Mouse (Mus musculus) MEL (cell line): ENCODE measurements around the gene Fdxr. TPM values are rescaled to one million over a fixed set of nuclear protein-coding genes. Genes with fewer than 3 reads are reported as not detected.

Experiments
- DNase-seq: peaks from one replicate; pipeline ENCODE4 v3.0.0; 2011; ENCODE audit warnings: low read depth, low spot score
- H3K27ac ChIP-seq: 2 replicates; pipeline ENCODE4 v1.5.1; 2012; ENCODE audit warnings: low read depth, mild to moderate bottlenecking, control low read depth, low read length, moderate library complexity; ENCODE audit not compliant: control insufficient read depth
- H3K27me3 ChIP-seq, 2 experiments: fragments of 150-350 bp in 1 of 2; sonication (generic) in 1 of 2; 2 replicates each; pipeline ENCODE4 v1.6.1; 2012; ENCODE audit warnings: low read length in 2 of 2, mild to moderate bottlenecking in 2 of 2, improper control_type of control experiment in 1 of 2, moderate library complexity in 1 of 2; ENCODE audit not compliant: insufficient read depth in 2 of 2, control insufficient read depth in 1 of 2
- H3K36me3 ChIP-seq, 2 experiments: 2 replicates each; pipeline ENCODE4 v1.6.1; 2012 to 2014; ENCODE audit warnings: low read length in 2 of 2, improper control_type of control experiment in 1 of 2, inconsistent platforms in 1 of 2, mild to moderate bottlenecking in 1 of 2; ENCODE audit not compliant: insufficient read depth in 2 of 2, control insufficient read depth in 1 of 2
- H3K4me1 ChIP-seq, 2 experiments: fragments of 150-350 bp in 1 of 2; sonication (generic) in 1 of 2; 2 replicates each; pipeline ENCODE4 v1.6.1; 2012; ENCODE audit warnings: low read length in 2 of 2, improper control_type of control experiment in 1 of 2, mild to moderate bottlenecking in 1 of 2; ENCODE audit not compliant: insufficient read depth in 2 of 2, control insufficient read depth in 1 of 2
- H3K4me3 ChIP-seq, 2 experiments: fragments of 150-350 bp in 1 of 2; sonication (generic) in 1 of 2; 2 replicates each; pipeline ENCODE4 v1.5.1; 2012; ENCODE audit warnings: low read depth in 2 of 2, low read length in 2 of 2, mild to moderate bottlenecking in 2 of 2, moderate library complexity in 2 of 2, control low read depth in 1 of 2, improper control_type of control experiment in 1 of 2; ENCODE audit not compliant: control insufficient read depth in 1 of 2, insufficient read depth in 1 of 2
- H3K79me2 ChIP-seq: 2 replicates; pipeline ENCODE4 v1.6.1; 2012; ENCODE audit warnings: mild to moderate bottlenecking, low read length, moderate library complexity; ENCODE audit not compliant: control insufficient read depth, poor library complexity, insufficient read depth
- H3K9ac ChIP-seq: 2 replicates; pipeline ENCODE4 v1.6.1; 2012; ENCODE audit warnings: low read depth, mild to moderate bottlenecking, control low read depth, low read length, moderate library complexity; ENCODE audit not compliant: control insufficient read depth, poor library complexity, severe bottlenecking
- H3K9me3 ChIP-seq: fragments of 150-350 bp; sonication (generic); replicated peaks from 2 replicates; pipeline ENCODE4 v1.6.1; 2012; ENCODE audit warnings: mild to moderate bottlenecking, low read length, improper control_type of control experiment, moderate library complexity; ENCODE audit not compliant: insufficient read depth
- BHLHE40 ChIP-seq: IDR thresholded peaks from 2 replicates; pipeline ENCODE4 v1.6.1; 2012; ENCODE audit warnings: low read depth, mild to moderate bottlenecking, inconsistent platforms, low read length, improper control_type of control experiment, borderline replicate concordance
- CHD1 ChIP-seq: IDR thresholded peaks from 2 replicates; pipeline ENCODE4 v1.6.1; 2012; ENCODE audit warnings: low read depth, mild to moderate bottlenecking, inconsistent platforms, low read length, improper control_type of control experiment
- E2F4 ChIP-seq: IDR thresholded peaks from 2 replicates; pipeline ENCODE4 v1.6.1; 2011; ENCODE audit warnings: low read depth, low read length, improper control_type of control experiment, borderline replicate concordance
- EP300 ChIP-seq, 2 experiments: IDR thresholded peaks; 2 replicates each; pipeline ENCODE4 v1.6.1; 2011; ENCODE audit warnings: improper control_type of control experiment in 2 of 2, low read length in 2 of 2, low read depth in 1 of 2, mild to moderate bottlenecking in 1 of 2
- ETS1 ChIP-seq: IDR thresholded peaks from 2 replicates; pipeline ENCODE4 v1.6.1; 2012; ENCODE audit warnings: low read depth, mild to moderate bottlenecking, inconsistent platforms, low read length, improper control_type of control experiment, moderate library complexity
- GABPA ChIP-seq: IDR thresholded peaks from 2 replicates; pipeline ENCODE4 v1.6.1; 2012; ENCODE audit warnings: low read depth, mild to moderate bottlenecking, inconsistent platforms, low read length, improper control_type of control experiment, moderate library complexity
- GATA1 ChIP-seq: IDR thresholded peaks from 2 replicates; pipeline ENCODE4 v1.6.1; 2011; ENCODE audit warnings: low read depth, low read length, improper control_type of control experiment
- MAZ ChIP-seq: IDR thresholded peaks from 2 replicates; pipeline ENCODE4 v1.6.1; 2012; ENCODE audit warnings: low read depth, mild to moderate bottlenecking, inconsistent platforms, low read length, improper control_type of control experiment
- MEF2A ChIP-seq: IDR thresholded peaks from 2 replicates; pipeline ENCODE4 v1.6.1; 2014; ENCODE audit warnings: low read depth, mild to moderate bottlenecking, inconsistent platforms, low read length, improper control_type of control experiment; ENCODE audit not compliant: poor library complexity, insufficient replicate concordance, severe bottlenecking; ENCODE audit errors: extremely low read depth
- NELFE ChIP-seq: IDR thresholded peaks from 2 replicates; pipeline ENCODE4 v1.6.1; 2011; ENCODE audit warnings: low read depth, low read length, improper control_type of control experiment
- POLR2A ChIP-seq, 2 experiments: IDR thresholded peaks; 2 replicates each; pipeline ENCODE4 v1.6.1; 2011 to 2012; ENCODE audit warnings: low read length in 2 of 2, mild to moderate bottlenecking in 2 of 2, control low read depth in 1 of 2, improper control_type of control experiment in 1 of 2, low read depth in 1 of 2, moderate library complexity in 1 of 2; ENCODE audit not compliant: control insufficient read depth in 1 of 2, insufficient read depth in 1 of 2, poor library complexity in 1 of 2
- POLR2AphosphoS5 ChIP-seq: IDR thresholded peaks from 2 replicates; pipeline ENCODE4 v1.6.1; 2012; ENCODE audit warnings: low read depth, borderline replicate concordance, mild to moderate bottlenecking, inconsistent platforms, low read length, moderate library complexity, mixed read lengths
- RAD21 ChIP-seq: IDR thresholded peaks from 2 replicates; pipeline ENCODE4 v1.6.1; 2011; ENCODE audit warnings: mild to moderate bottlenecking, low read depth, low read length, improper control_type of control experiment
- RCOR1 ChIP-seq: IDR thresholded peaks from 2 replicates; pipeline ENCODE4 v1.6.1; 2012; ENCODE audit warnings: low read depth, mild to moderate bottlenecking, inconsistent platforms, low read length, improper control_type of control experiment
- SIN3A ChIP-seq: IDR thresholded peaks from 2 replicates; pipeline ENCODE4 v1.6.1; 2012; ENCODE audit warnings: low read length, improper control_type of control experiment, inconsistent platforms
- SMC3 ChIP-seq: IDR thresholded peaks from 2 replicates; pipeline ENCODE4 v1.6.1; 2011; ENCODE audit warnings: low read depth, low read length, improper control_type of control experiment
- TAL1 ChIP-seq: IDR thresholded peaks from 2 replicates; pipeline ENCODE4 v1.6.1; 2012; ENCODE audit warnings: mild to moderate bottlenecking, inconsistent platforms, low read length, moderate library complexity, mixed read lengths
- TBP ChIP-seq: IDR thresholded peaks from 2 replicates; pipeline ENCODE4 v1.8.0; 2011; ENCODE audit warnings: low read depth, low read length, improper control_type of control experiment
- UBTF ChIP-seq: IDR thresholded peaks from 2 replicates; pipeline ENCODE4 v1.6.1; 2012; ENCODE audit warnings: low read depth, mild to moderate bottlenecking, inconsistent platforms, low read length, improper control_type of control experiment, moderate library complexity, borderline replicate concordance; ENCODE audit not compliant: insufficient read depth
- USF2 ChIP-seq, 2 experiments: IDR thresholded peaks; 2 replicates each; pipeline ENCODE4 v1.6.1; 2011 to 2012; ENCODE audit warnings: improper control_type of control experiment in 2 of 2, low read length in 2 of 2, borderline replicate concordance in 1 of 2, inconsistent platforms in 1 of 2, low read depth in 1 of 2, mild to moderate bottlenecking in 1 of 2; ENCODE audit not compliant: insufficient read depth in 1 of 2
- ZMIZ1 ChIP-seq: IDR thresholded peaks from 2 replicates; pipeline ENCODE4 v1.6.1; 2012; ENCODE audit warnings: low read depth, mild to moderate bottlenecking, inconsistent platforms, low read length, improper control_type of control experiment, moderate library complexity
- ZNF384 ChIP-seq: IDR thresholded peaks from 2 replicates; pipeline ENCODE4 v1.6.1; 2012; ENCODE audit warnings: low read depth, mild to moderate bottlenecking, inconsistent platforms, low read length, improper control_type of control experiment
- polyA plus RNA-seq, 2 experiments: library from polyadenylated mRNA; stranded (reverse) in 1 of 2; unstranded in 1 of 2; fragments of >175 nt in 1 of 2; fragments of >200 nt in 1 of 2; gene quantifications; 2 replicates each; pipeline versions ENCODE4 v1.2.1 to v1.2.4; 2012; ENCODE audit warnings: low replicate concordance in 2 of 2, low read depth in 1 of 2; ENCODE audit not compliant: insufficient read length in 2 of 2, insufficient read depth in 1 of 2, missing spikeins in 1 of 2
- total RNA-seq: library from RNA; depleted of rRNA; stranded (reverse); fragments of 300-350 nt; gene quantifications from 2 replicates; pipeline ENCODE4 v1.2.3, GENCODE M21; 2012

Fdxr gene
- total and polyA plus RNA-seq, 3 experiments = 32.7 to 37.7 TPM; not detected in 1

DNA sequence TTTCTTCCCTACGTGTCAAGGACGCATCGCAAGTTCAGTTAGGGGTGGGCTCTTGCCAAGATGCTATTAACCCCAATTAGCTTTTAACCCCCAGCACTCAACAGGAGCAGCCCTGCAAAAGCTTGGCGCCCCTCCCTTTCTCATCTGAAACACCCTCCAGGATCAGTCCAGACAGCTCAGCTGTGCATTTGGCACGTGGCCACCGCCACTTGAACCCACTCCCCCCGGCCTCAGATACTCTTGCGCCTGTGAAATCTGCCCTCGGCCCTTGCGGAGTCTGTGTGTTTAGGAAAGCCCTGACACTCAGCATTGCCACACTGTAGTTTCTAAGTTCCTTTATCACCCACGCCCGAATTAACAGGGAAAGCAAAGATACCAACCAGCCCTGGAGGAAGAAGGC, 54.8 kb downstream of the Fdxr start:
- H3K4me3 ChIP-seq = no peak overlapping the region
- H3K4me1 ChIP-seq = peaks cover 0 to 6% of the 10 kb centered on the region in 2 experiments; a peak in 2 of 4 replicates
- H3K27me3 ChIP-seq = no peaks in the 10 kb centered on the region
- H3K79me2 ChIP-seq = no peaks in the 10 kb centered on the region
- H3K9ac ChIP-seq = no peak overlapping the region
- no peak for DNase-seq
- H3K9me3 ChIP-seq = no peaks in the 10 kb centered on the region
- no peak for TF ChIP-seq TBP
- TF ChIP-seq BHLHE40 = no peak
- no peak for TF ChIP-seq MAZ
- TF ChIP-seq SMC3 = no peak
- no peak for TF ChIP-seq EP300 (IDR thresholded peaks at IDR 0.05; ENCODE audit: low read depth in 1 of 2, low read length in 2 of 2)
- no peak for TF ChIP-seq ZMIZ1
- TF ChIP-seq SIN3A = no peak
- TF ChIP-seq NELFE = no peak
- no peak for TF ChIP-seq ZNF384
- no peak for TF ChIP-seq TAL1
- no peak for TF ChIP-seq RCOR1
- no peak for TF ChIP-seq E2F4
- TF ChIP-seq POLR2AphosphoS5 = no peak
- no peak for TF ChIP-seq GABPA
- no peak overlapping the region for H3K27ac ChIP-seq
- peaks cover 0 to 2% of the 10 kb centered on the region in 2 experiments; a peak in 3 of 4 replicates for H3K36me3 ChIP-seq

DNA sequence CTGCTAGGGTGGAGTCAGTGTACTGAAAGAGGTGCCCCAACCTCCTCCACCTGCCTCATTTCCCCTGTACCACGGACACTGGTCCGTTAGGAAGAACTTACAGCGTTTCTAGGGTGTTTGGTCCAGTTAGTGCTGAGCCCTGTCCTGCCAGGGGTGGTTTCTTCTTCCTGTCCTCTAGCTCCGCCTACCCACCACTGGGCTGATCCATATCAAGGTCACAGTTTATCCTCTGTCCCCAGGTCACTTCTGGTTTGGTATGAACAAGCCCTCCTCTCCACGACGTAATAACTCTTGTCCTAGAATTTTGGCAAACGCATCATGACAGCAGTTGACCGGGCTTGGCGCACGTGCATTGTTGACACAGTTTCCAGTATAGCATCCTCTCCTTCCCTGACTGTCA, 57.2 kb downstream of the Fdxr start:
- H3K27me3 ChIP-seq = no peaks in the 10 kb centered on the region
- no peaks in the 10 kb centered on the region for H3K9me3 ChIP-seq
- H3K4me1 ChIP-seq = peaks cover 0 to 2% of the 10 kb centered on the region in 2 experiments; a peak in 2 of 4 replicates
- no peak overlapping the region for H3K27ac ChIP-seq
- no peak overlapping the region for H3K9ac ChIP-seq
- peaks cover 0 to 2% of the 10 kb centered on the region in 2 experiments; a peak in 3 of 4 replicates for H3K36me3 ChIP-seq
- TF ChIP-seq GATA1 = no peak
- TF ChIP-seq TBP = no peak
- TF ChIP-seq GABPA = no peak
- no peak for TF ChIP-seq ETS1
- no peak for TF ChIP-seq E2F4
- TF ChIP-seq MEF2A = no peak
- TF ChIP-seq RCOR1 = no peak
- no peak for TF ChIP-seq CHD1
- no peak for TF ChIP-seq POLR2A (IDR thresholded peaks at IDR 0.05; ENCODE audit: control insufficient read depth in 1 of 2, insufficient read depth in 1 of 2, low read depth in 1 of 2, low read length in 2 of 2, poor library complexity in 1 of 2)
- TF ChIP-seq UBTF = no peak
- TF ChIP-seq EP300 (IDR thresholded peaks at IDR 0.05; ENCODE audit: low read depth in 1 of 2, low read length in 2 of 2) = no peak
- TF ChIP-seq RAD21 = no peak
- TF ChIP-seq USF2 (IDR thresholded peaks at IDR 0.05; ENCODE audit: borderline replicate concordance in 1 of 2, insufficient read depth in 1 of 2, low read depth in 1 of 2, low read length in 2 of 2) = no peak
- no peak for TF ChIP-seq POLR2AphosphoS5
- H3K4me3 ChIP-seq = no peak overlapping the region
- no peak for DNase-seq
- no peaks in the 10 kb centered on the region for H3K79me2 ChIP-seq
